Mouse (Mus musculus) neural tube, embryonic 12.5 days (tissue): ENCODE data around the gene Zscan4f. TPM values are rescaled to one million over a fixed set of nuclear protein-coding genes. Genes with fewer than 3 reads are reported as not detected.
"Not testable (repeated sequence)": the region's sequence is repeated elsewhere in the genome, so short reads cannot be mapped to it uniquely, and the experiment has no call there.

Source experiments
- ATAC-seq: fragments of 200-750 bp; cut with Nextera tagmentation; 2 replicates; pipeline ENCODE4 v1.8.0; 2017; ENCODE audit warnings: low read depth, mild to moderate bottlenecking, moderate TSS enrichment, moderate library complexity; ENCODE audit not compliant: low FRiP score
- H3K27ac ChIP-seq: fragments of 300-500 bp; sonication (generic); 2 replicates; pipeline ENCODE4 v1.5.1; 2016
- H3K27me3 ChIP-seq: fragments of 300-500 bp; sonication (generic); replicated peaks from 2 replicates; pipeline ENCODE4 v1.6.1; 2016; ENCODE audit warnings: mild to moderate bottlenecking
- H3K36me3 ChIP-seq: fragments of 300-500 bp; sonication (generic); 2 replicates; pipeline ENCODE4 v1.6.1; 2016; ENCODE audit warnings: mild to moderate bottlenecking
- H3K4me1 ChIP-seq: fragments of 300-500 bp; sonication (generic); 2 replicates; pipeline ENCODE4 v1.6.1; 2016
- H3K4me2 ChIP-seq: fragments of 300-500 bp; sonication (generic); replicated peaks from 2 replicates; pipeline ENCODE4 v1.6.1; 2016; ENCODE audit warnings: mild to moderate bottlenecking
- H3K4me3 ChIP-seq: fragments of 300-500 bp; sonication (generic); 2 replicates; pipeline ENCODE4 v1.5.1; 2016
- H3K9ac ChIP-seq: fragments of 300-500 bp; sonication (generic); 2 replicates; pipeline ENCODE4 v1.6.1; 2016; ENCODE audit warnings: mild to moderate bottlenecking
- H3K9me3 ChIP-seq: fragments of 300-500 bp; sonication (generic); 2 replicates; pipeline ENCODE4 v1.6.1; 2016; ENCODE audit warnings: mild to moderate bottlenecking
- WGBS: fragments of 180-500 bp; shearing (Covaris S2); methylation state at CpG from one replicate; pipeline ENCODE4 v1.1.7; 2016; 5-methylcytosine and 5-hydroxymethylcytosine counted together
- microRNA-seq: library from miRNA; unstranded; fragments of <30 nt; microRNA quantifications from one replicate; pipeline ENCODE4, GENCODE M21; 2017
- polyA plus RNA-seq: library from polyadenylated mRNA; unstranded; fragments of >200 nt; fragmentation: Nextera tagmentation; extraction: Ambion mirVana; gene quantifications from 2 replicates; pipeline ENCODE4 v1.2.1, GENCODE M21; 2016

The Zscan4f gene
- not detected in 2 replicates for polyA plus RNA-seq

GRCm38 (mm10) chr7:11397615-11398014, at the start of gene Zscan4f:
Gene Zscan4f, plus strand, starts transcription at chr7:11397915.
- H3K4me2 ChIP-seq, H3K27me3 ChIP-seq, H3K4me3 ChIP-seq, H3K36me3 ChIP-seq, H3K9ac ChIP-seq, H3K9me3 ChIP-seq, H3K27ac ChIP-seq, H3K4me1 ChIP-seq, ATAC-seq: not testable (repeated sequence)
- 89% methylated on average over 3 of the region's 3 CpGs for WGBS

- H3K9me3 ChIP-seq, H3K4me2 ChIP-seq, H3K27me3 ChIP-seq, ATAC-seq, H3K4me1 ChIP-seq, H3K9ac ChIP-seq, H3K36me3 ChIP-seq, H3K4me3 ChIP-seq, H3K27ac ChIP-seq: not testable (repeated sequence)
These were observed 13.1 kb upstream of the Zscan4f start for GRCm38 (mm10) chr7:11384641-11385040.

Small RNAs within 50 kb of the gene (microRNA-seq; reads per million reads assigned to microRNA genes)
- gene Gm23087: not detected

Other genes with a start within 250 kb of the Zscan4f start
- gene Zscan4d, start 231.8 kb upstream of the Zscan4f start, polyA plus RNA-seq: not detected in 2 replicates
- gene Zscan4e, start 87.2 kb upstream of the Zscan4f start, polyA plus RNA-seq: not detected in 2 replicates
- not detected in 2 replicates for gene Zscan4-ps2, start 116.4 kb downstream of the Zscan4f start, polyA plus RNA-seq
- not detected in 2 replicates for gene Zscan4-ps3, start 211.4 kb downstream of the Zscan4f start, polyA plus RNA-seq